Mouse (Mus musculus): ENCODE measurements around the gene Klhdc1. TPM values are rescaled to one million over a fixed set of nuclear protein-coding genes. Genes with fewer than 3 reads are reported as not detected.

Gene Klhdc1
- polyA plus RNA-seq, 1 experiment from 2014 or later: 25.5 TPM

GRCm38 (mm10) chr12:69211057-69211456 lies 29.9 kb upstream of the Klhdc1 start:
- ATAC-seq (no peak), DNase-seq (ENCODE audit: low spot score) (peak; percentile 37)
- no peaks in the 10 kb centered on the region for H3K27me3 ChIP-seq (replicated peaks; ENCODE audit: insufficient read depth, low read length)
- TF ChIP-seq EP300 (IDR thresholded peaks at IDR 0.05) (no peak), CTCF (IDR thresholded peaks at IDR 0.05) (peak; percentile 59)
- H3K9ac ChIP-seq (replicated peaks; ENCODE audit: low read depth): no peak overlapping the region
- no peak overlapping the region for H3K4me2 ChIP-seq (replicated peaks; ENCODE audit: low read depth, low read length)
- no peaks in the 10 kb centered on the region for H3K4me1 ChIP-seq (ENCODE audit: insufficient read depth, low read depth, low read length)
- no peak overlapping the region for H3K4me3 ChIP-seq (ENCODE audit: low read depth, low read length)
- no peaks in the 10 kb centered on the region for H3K36me3 ChIP-seq (ENCODE audit: insufficient read depth, low read length)
- no peaks in the 10 kb centered on the region for H3K9me3 ChIP-seq (ENCODE audit: low read length)
- no peak overlapping the region for H3K27ac ChIP-seq (ENCODE audit: low read length)
- WGBS: 66% methylated on average over 5 of the region's 5 CpGs

GRCm38 (mm10) chr12:69213186-69213777 lies 27.7 kb upstream of the Klhdc1 start:
- DNase-seq (ENCODE audit: low spot score) (no peak), ATAC-seq (no peak)
- no peak overlapping the region for H3K27ac ChIP-seq (ENCODE audit: low read length)
- no peak for TF ChIP-seq EP300 (IDR thresholded peaks at IDR 0.05)
- TF ChIP-seq CTCF (IDR thresholded peaks at IDR 0.05): no peak
- no peak overlapping the region for H3K4me2 ChIP-seq (replicated peaks; ENCODE audit: low read depth, low read length)
- H3K9ac ChIP-seq (replicated peaks; ENCODE audit: low read depth): no peak overlapping the region
- no peaks in the 10 kb centered on the region for H3K36me3 ChIP-seq (ENCODE audit: insufficient read depth, low read length)
- H3K4me1 ChIP-seq (ENCODE audit: insufficient read depth, low read depth, low read length): no peaks in the 10 kb centered on the region
- H3K9me3 ChIP-seq (ENCODE audit: low read length): no peaks in the 10 kb centered on the region
- H3K27me3 ChIP-seq (replicated peaks; ENCODE audit: insufficient read depth, low read length): no peaks in the 10 kb centered on the region
- WGBS: 90% methylated on average over 13 of the region's 13 CpGs
- no peak overlapping the region for H3K4me3 ChIP-seq (ENCODE audit: low read depth, low read length)

GRCm38 (mm10) chr12:69214393-69214792 lies 26.6 kb upstream of the Klhdc1 start:
- TF ChIP-seq CTCF (IDR thresholded peaks at IDR 0.05): no peak
- TF ChIP-seq EP300 (IDR thresholded peaks at IDR 0.05): no peak
- no peak for DNase-seq (ENCODE audit: low spot score)
- H3K4me2 ChIP-seq (replicated peaks; ENCODE audit: low read depth, low read length): no peak overlapping the region
- no peaks in the 10 kb centered on the region for H3K27me3 ChIP-seq (replicated peaks; ENCODE audit: insufficient read depth, low read length)
- H3K9ac ChIP-seq (replicated peaks; ENCODE audit: low read depth): no peak overlapping the region
- no peak overlapping the region for H3K4me3 ChIP-seq (ENCODE audit: low read depth, low read length)
- WGBS: 90% methylated on average over 7 of the region's 7 CpGs
- no peaks in the 10 kb centered on the region for H3K36me3 ChIP-seq (ENCODE audit: insufficient read depth, low read length)
- no peaks in the 10 kb centered on the region for H3K9me3 ChIP-seq (ENCODE audit: low read length)
- H3K27ac ChIP-seq (ENCODE audit: low read length): no peak overlapping the region
- ATAC-seq: no peak
- no peaks in the 10 kb centered on the region for H3K4me1 ChIP-seq (ENCODE audit: insufficient read depth, low read depth, low read length)

- 77% methylated on average over 3 of the region's 3 CpGs for WGBS
These were observed 25.8 kb upstream of the Klhdc1 start for GRCm38 (mm10) chr12:69215000-69215785.

GRCm38 (mm10) chr12:69216587-69216986 lies 24.4 kb upstream of the Klhdc1 start:
- H3K4me1 ChIP-seq (ENCODE audit: insufficient read depth, low read depth, low read length): no peaks in the 10 kb centered on the region
- ATAC-seq (no peak), DNase-seq (ENCODE audit: low spot score) (no peak)
- WGBS: 96% methylated on average over 7 of the region's 7 CpGs
- no peak overlapping the region for H3K4me3 ChIP-seq (ENCODE audit: low read depth, low read length)
- H3K27ac ChIP-seq (ENCODE audit: low read length): no peak overlapping the region
- no peaks in the 10 kb centered on the region for H3K27me3 ChIP-seq (replicated peaks; ENCODE audit: insufficient read depth, low read length)
- H3K4me2 ChIP-seq (replicated peaks; ENCODE audit: low read depth, low read length): no peak overlapping the region
- no peaks in the 10 kb centered on the region for H3K9me3 ChIP-seq (ENCODE audit: low read length)
- no peaks in the 10 kb centered on the region; the same call in 1 of the 2 replicates for H3K36me3 ChIP-seq (ENCODE audit: insufficient read depth, low read length)
- no peak overlapping the region for H3K9ac ChIP-seq (replicated peaks; ENCODE audit: low read depth)
- TF ChIP-seq EP300 (IDR thresholded peaks at IDR 0.05): no peak

More at GRCm38 (mm10) chr12:69215000-69215785, 25.8 kb upstream of the Klhdc1 start:
- TF ChIP-seq EP300 (IDR thresholded peaks at IDR 0.05) (no peak), CTCF (IDR thresholded peaks at IDR 0.05) (no peak)
- no peak overlapping the region for H3K4me3 ChIP-seq (ENCODE audit: low read depth, low read length)
- no peak overlapping the region for H3K9ac ChIP-seq (replicated peaks; ENCODE audit: low read depth)
- ATAC-seq: no peak
- no peak overlapping the region for H3K27ac ChIP-seq (ENCODE audit: low read length)
- peak; percentile 28 for DNase-seq (ENCODE audit: low spot score)
- no peaks in the 10 kb centered on the region for H3K36me3 ChIP-seq (ENCODE audit: insufficient read depth, low read length)
- H3K4me2 ChIP-seq (replicated peaks; ENCODE audit: low read depth, low read length): no peak overlapping the region
- H3K27me3 ChIP-seq (replicated peaks; ENCODE audit: insufficient read depth, low read length): no peaks in the 10 kb centered on the region
- H3K9me3 ChIP-seq (ENCODE audit: low read length): no peaks in the 10 kb centered on the region
- H3K4me1 ChIP-seq (ENCODE audit: insufficient read depth, low read depth, low read length): no peaks in the 10 kb centered on the region

GRCm38 (mm10) chr12:69220613-69221277 lies 20.2 kb upstream of the Klhdc1 start:
- Histone ChIP-seq H3K9ac (replicated peaks; ENCODE audit: low read depth) (no peak overlapping the region), H3K36me3 (ENCODE audit: insufficient read depth, low read length) (no peaks in the 10 kb centered on the region; the same call in 1 of the 2 replicates), H3K4me2 (replicated peaks; ENCODE audit: low read depth, low read length) (no peak overlapping the region), H3K4me3 (ENCODE audit: low read depth, low read length) (no peak overlapping the region), H3K27ac (ENCODE audit: low read length) (no peak overlapping the region), H3K4me1 (ENCODE audit: insufficient read depth, low read depth, low read length) (no peaks in the 10 kb centered on the region), H3K9me3 (ENCODE audit: low read length) (no peaks in the 10 kb centered on the region), H3K27me3 (replicated peaks; ENCODE audit: insufficient read depth, low read length) (no peaks in the 10 kb centered on the region)
- WGBS: 92% methylated on average over 19 of the region's 19 CpGs
- no peak for ATAC-seq
- DNase-seq (ENCODE audit: low spot score): no peak
- no peak for TF ChIP-seq EP300 (IDR thresholded peaks at IDR 0.05)
- TF ChIP-seq CTCF (IDR thresholded peaks at IDR 0.05): no peak

All from lung, postnatal 0 days (tissue).